Mouse (Mus musculus) ES-Bruce4 (cell line): ENCODE data around the gene Phactr4.

ENCODE experiments used
- EP300 ChIP-seq: IDR thresholded peaks from 2 replicates; pipeline ENCODE4 v1.6.1; 2011; ENCODE audit warnings: low read depth, low read length; ENCODE audit not compliant: insufficient read depth
- POLR2A ChIP-seq: IDR thresholded peaks from one replicate; pipeline ENCODE4 v1.8.1; 2011; ENCODE audit warnings: low read length; ENCODE audit not compliant: insufficient read depth

GRCm38 (mm10) chr4:132329835-132330354 is 92.4 kb downstream of the Phactr4 start:
- no peak for TF ChIP-seq POLR2A
- no peak for TF ChIP-seq EP300
